Mouse (Mus musculus): ENCODE data around the gene Hus1. TPM values are rescaled to one million over a fixed set of nuclear protein-coding genes. Genes with fewer than 3 reads are reported as not detected.

Gene Hus1
- polyA plus RNA-seq, 1 experiment from 2014 or later = 14.7 TPM

DNA sequence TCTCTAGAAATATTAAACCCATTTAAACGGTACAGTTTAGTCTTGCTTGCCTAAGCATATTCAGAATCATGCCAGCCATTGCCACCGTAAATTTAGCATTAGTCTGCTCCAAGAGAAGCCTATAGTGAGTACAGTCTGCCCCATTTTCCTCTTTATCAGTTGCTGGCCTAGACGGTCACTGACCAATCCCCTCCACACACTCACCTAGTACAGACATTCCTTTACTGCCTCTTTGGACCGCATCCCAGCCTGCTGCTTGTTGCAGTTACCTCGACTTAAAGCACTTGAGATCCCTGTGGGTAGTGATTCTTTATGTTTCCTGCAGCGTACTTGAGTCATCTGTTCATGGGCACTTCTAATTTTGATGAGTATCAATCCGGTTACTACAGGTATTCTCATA lies 13.8 kb upstream of the Hus1 start:
- no peak for ATAC-seq (replicated peaks; ENCODE audit: low FRiP score, low read depth)
- no peak overlapping the region for H3K4me2 ChIP-seq (ENCODE audit: low read length)
- no peaks in the 10 kb centered on the region for H3K27me3 ChIP-seq (ENCODE audit: insufficient read depth, low read length)
- H3K27ac ChIP-seq = no peak overlapping the region
- no peaks in the 10 kb centered on the region for H3K4me1 ChIP-seq (replicated peaks; ENCODE audit: insufficient read depth, low read length)
- 76% methylated on average over 7 of the region's 7 CpGs for WGBS
- no peak for TF ChIP-seq CTCF (IDR thresholded peaks at IDR 0.05; ENCODE audit: low read depth)
- H3K36me3 ChIP-seq (ENCODE audit: insufficient read depth, low read length) = no peaks in the 10 kb centered on the region
- H3K9me3 ChIP-seq (replicated peaks; ENCODE audit: low read length) = no peaks in the 10 kb centered on the region
- no peak for DNase-seq (ENCODE audit: low spot score)
- H3K4me3 ChIP-seq (replicated peaks; ENCODE audit: low read depth, low read length) = no peak overlapping the region
- H3K9ac ChIP-seq (ENCODE audit: low read depth, low read length) = no peak overlapping the region

DNA sequence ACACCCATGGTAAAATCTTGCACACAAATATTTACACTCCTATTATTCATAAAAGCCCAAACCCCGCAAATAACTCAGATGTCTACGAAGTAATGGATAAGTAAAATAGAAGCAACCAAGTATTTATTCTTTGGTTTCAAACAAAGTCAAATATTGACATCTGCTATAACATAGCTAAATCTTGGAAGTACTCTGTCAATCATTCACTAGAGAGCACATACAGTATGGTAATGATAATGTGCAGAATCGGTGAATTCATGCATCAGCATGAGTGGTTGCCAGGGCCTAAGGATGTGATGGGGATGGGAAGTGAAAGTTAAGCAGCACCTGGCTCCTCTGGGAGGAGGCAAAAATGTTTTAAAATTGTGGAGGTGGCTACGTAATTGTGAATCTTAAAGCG lies 9.2 kb upstream of the Hus1 start:
- H3K4me2 ChIP-seq (ENCODE audit: low read length) = no peak overlapping the region
- 92% methylated on average over 5 of the region's 5 CpGs for WGBS
- H3K4me3 ChIP-seq (replicated peaks; ENCODE audit: low read depth, low read length) = no peak overlapping the region
- no peak overlapping the region for H3K27ac ChIP-seq
- H3K9me3 ChIP-seq (replicated peaks; ENCODE audit: low read length) = no peaks in the 10 kb centered on the region
- no peak for TF ChIP-seq CTCF (IDR thresholded peaks at IDR 0.05; ENCODE audit: low read depth)
- no peaks in the 10 kb centered on the region for H3K4me1 ChIP-seq (replicated peaks; ENCODE audit: insufficient read depth, low read length)
- no peaks in the 10 kb centered on the region for H3K36me3 ChIP-seq (ENCODE audit: insufficient read depth, low read length)
- H3K9ac ChIP-seq (ENCODE audit: low read depth, low read length) = no peak overlapping the region
- ATAC-seq (replicated peaks; ENCODE audit: low FRiP score, low read depth) (no peak), DNase-seq (ENCODE audit: low spot score) (no peak)
- no peaks in the 10 kb centered on the region for H3K27me3 ChIP-seq (ENCODE audit: insufficient read depth, low read length)

DNA sequence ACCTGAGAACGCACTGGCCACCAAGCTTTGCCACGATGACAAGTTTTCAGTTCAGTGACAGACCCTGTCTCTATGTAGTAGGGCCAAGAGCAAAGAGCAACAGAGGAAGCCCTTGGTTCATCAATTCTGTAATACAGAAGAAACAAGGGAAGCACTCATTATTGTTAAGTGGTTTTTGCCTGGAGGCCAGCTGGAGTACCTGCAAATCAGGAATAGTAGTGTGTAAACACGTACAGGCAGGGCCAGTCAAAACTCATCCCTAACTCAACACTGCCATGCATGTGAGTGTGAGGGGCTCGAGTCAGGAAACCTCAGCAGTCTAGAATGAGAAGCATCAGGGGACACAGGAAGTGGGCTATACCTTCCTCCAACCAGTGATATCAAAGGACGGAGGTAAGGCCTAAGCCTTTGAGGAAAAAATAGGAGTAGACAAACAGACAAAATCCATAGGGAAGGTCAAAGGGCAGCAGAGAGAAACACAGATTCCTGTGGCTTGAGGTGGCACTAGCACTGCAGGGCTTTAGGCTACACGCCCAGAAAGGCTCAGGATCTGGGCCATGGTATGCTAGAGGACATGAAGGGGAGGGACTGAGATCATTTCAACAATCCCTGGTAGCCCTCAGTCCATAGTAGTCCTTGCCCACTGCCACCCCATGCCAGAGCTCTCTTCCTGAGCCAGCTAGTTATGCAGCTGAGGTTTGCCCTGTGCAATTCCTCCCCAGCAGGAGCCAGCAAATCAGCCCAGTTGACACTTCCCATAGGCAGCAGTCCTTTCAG lies 7.7 kb upstream of the Hus1 start:
- Histone ChIP-seq H3K4me3 (replicated peaks; ENCODE audit: low read depth, low read length) (no peak overlapping the region), H3K9me3 (replicated peaks; ENCODE audit: low read length) (no peaks in the 10 kb centered on the region), H3K27me3 (ENCODE audit: insufficient read depth, low read length) (no peaks in the 10 kb centered on the region), H3K27ac (no peak overlapping the region), H3K4me1 (replicated peaks; ENCODE audit: insufficient read depth, low read length) (no peaks in the 10 kb centered on the region), H3K4me2 (ENCODE audit: low read length) (no peak overlapping the region), H3K9ac (ENCODE audit: low read depth, low read length) (no peak overlapping the region), H3K36me3 (ENCODE audit: insufficient read depth, low read length) (no peaks in the 10 kb centered on the region)
- no peak for TF ChIP-seq CTCF (IDR thresholded peaks at IDR 0.05; ENCODE audit: low read depth)
- 77% methylated on average over 6 of the region's 6 CpGs for WGBS
- ATAC-seq (replicated peaks; ENCODE audit: low FRiP score, low read depth) (no peak), DNase-seq (ENCODE audit: low spot score) (no peak)

DNA sequence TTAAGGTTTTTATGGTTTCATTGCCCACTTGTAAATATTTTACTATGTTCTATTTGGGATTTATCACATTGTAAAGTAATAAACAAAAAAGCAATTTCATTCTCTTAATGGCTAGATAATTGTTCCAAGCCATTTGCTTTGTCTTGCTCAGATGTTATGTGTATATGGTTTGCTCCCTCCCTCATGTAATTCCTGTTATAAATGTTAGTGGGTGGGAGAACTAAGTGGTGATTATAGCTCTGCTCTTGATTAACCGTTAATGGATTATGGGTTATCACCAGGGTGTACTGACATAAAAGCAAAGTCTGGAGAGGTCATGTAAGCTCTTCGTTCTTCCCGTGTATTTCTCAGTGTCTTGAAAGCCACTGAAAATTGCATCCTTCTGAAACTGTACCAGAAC lies 3.7 kb upstream of the Hus1 start:
- ATAC-seq (replicated peaks; ENCODE audit: low FRiP score, low read depth) (no peak), DNase-seq (ENCODE audit: low spot score) (no peak)
- no peak for TF ChIP-seq CTCF (IDR thresholded peaks at IDR 0.05; ENCODE audit: low read depth)
- Histone ChIP-seq H3K36me3 (ENCODE audit: insufficient read depth, low read length) (no peaks in the 10 kb centered on the region), H3K4me2 (ENCODE audit: low read length) (no peak overlapping the region), H3K4me1 (replicated peaks; ENCODE audit: insufficient read depth, low read length) (no peaks in the 10 kb centered on the region; the same call in none of the 2 replicates), H3K4me3 (replicated peaks; ENCODE audit: low read depth, low read length) (no peak overlapping the region), H3K9ac (ENCODE audit: low read depth, low read length) (no peak overlapping the region), H3K27ac (no peak overlapping the region), H3K9me3 (replicated peaks; ENCODE audit: low read length) (no peaks in the 10 kb centered on the region), H3K27me3 (ENCODE audit: insufficient read depth, low read length) (no peaks in the 10 kb centered on the region)
- 40% methylated on average over 3 of the region's 3 CpGs for WGBS

DNA sequence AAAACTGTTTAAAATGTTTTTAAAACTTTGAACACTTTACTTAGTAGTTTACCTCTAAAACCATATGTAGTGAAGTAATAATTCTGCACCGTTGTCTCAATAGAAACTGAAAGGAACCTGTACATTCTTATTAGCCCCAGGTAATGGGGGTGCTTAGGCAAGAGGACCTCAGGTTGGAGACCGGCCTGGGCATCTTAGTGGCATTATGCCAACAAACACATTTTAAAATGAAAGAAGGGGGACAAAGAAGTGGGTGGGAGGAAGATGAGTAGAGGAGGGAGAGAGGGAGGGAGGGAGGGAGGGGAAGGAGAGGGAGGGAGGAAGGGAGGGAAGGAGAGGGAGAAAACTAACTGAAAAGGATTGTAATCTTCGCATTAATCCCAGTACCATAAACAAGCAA lies 357 bp upstream of the Hus1 start:
- ATAC-seq (replicated peaks; ENCODE audit: low FRiP score, low read depth) (no peak; the same call in 1 of the 2 replicates), DNase-seq (ENCODE audit: low spot score) (no peak)
- H3K36me3 ChIP-seq (ENCODE audit: insufficient read depth, low read length) = peaks cover 12% of the 10 kb centered on the region; the same call in 1 of the 2 replicates
- H3K27me3 ChIP-seq (ENCODE audit: insufficient read depth, low read length) = no peaks in the 10 kb centered on the region
- H3K4me1 ChIP-seq (replicated peaks; ENCODE audit: insufficient read depth, low read length) = no peaks in the 10 kb centered on the region; the same call in none of the 2 replicates
- H3K27ac ChIP-seq = peak overlapping the region; percentile 94; the same call in 1 of the 2 replicates
- peak overlapping the region; percentile 83 for H3K9ac ChIP-seq (ENCODE audit: low read depth, low read length)
- H3K4me3 ChIP-seq (replicated peaks; ENCODE audit: low read depth, low read length) = peak overlapping the region; percentile 77
- H3K9me3 ChIP-seq (replicated peaks; ENCODE audit: low read length) = no peaks in the 10 kb centered on the region
- TF ChIP-seq CTCF (IDR thresholded peaks at IDR 0.05; ENCODE audit: low read depth) = no peak
- 1% methylated on average over 3 of the region's 3 CpGs for WGBS
- peak overlapping the region; percentile 86 for H3K4me2 ChIP-seq (ENCODE audit: low read length)

DNA sequence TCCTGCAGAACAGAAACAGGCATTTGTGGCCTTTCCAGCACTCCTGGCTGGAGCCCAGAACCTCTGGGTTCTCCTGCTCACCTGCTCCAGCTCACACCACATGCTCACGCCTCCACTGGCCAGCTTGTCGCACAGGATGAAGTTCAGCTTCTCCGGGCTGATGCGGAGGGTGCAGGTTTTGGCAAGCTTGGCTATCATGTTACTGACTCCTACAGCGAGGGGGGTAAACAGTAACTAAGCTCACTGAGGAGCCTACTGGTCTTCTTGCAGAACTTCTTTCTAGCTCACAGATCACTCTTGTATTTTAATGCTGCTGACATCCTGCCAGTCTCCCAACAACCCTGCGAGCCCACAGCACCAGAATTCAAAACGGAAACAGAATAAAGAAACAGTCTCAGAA lies 575 bp downstream of the Hus1 start:
- peak overlapping the region; percentile 94 for H3K27ac ChIP-seq
- peak overlapping the region; percentile 86 for H3K4me2 ChIP-seq (ENCODE audit: low read length)
- H3K27me3 ChIP-seq (ENCODE audit: insufficient read depth, low read length) = no peaks in the 10 kb centered on the region
- TF ChIP-seq CTCF (IDR thresholded peaks at IDR 0.05; ENCODE audit: low read depth) = no peak
- WGBS = 0% methylated on average over 7 of the region's 7 CpGs
- DNase-seq (ENCODE audit: low spot score) (peak; percentile 86), ATAC-seq (replicated peaks; ENCODE audit: low FRiP score, low read depth) (peak; percentile 90)
- no peaks in the 10 kb centered on the region; the same call in none of the 2 replicates for H3K4me1 ChIP-seq (replicated peaks; ENCODE audit: insufficient read depth, low read length)
- H3K9ac ChIP-seq (ENCODE audit: low read depth, low read length) = peak overlapping the region; percentile 83
- peak overlapping the region; percentile 77 for H3K4me3 ChIP-seq (replicated peaks; ENCODE audit: low read depth, low read length)
- no peaks in the 10 kb centered on the region for H3K9me3 ChIP-seq (replicated peaks; ENCODE audit: low read length)
- peaks cover 18% of the 10 kb centered on the region for H3K36me3 ChIP-seq (ENCODE audit: insufficient read depth, low read length)
